8 mouse cellular contexts compared by ENCODE assay signal in the genomic region with DNA sequence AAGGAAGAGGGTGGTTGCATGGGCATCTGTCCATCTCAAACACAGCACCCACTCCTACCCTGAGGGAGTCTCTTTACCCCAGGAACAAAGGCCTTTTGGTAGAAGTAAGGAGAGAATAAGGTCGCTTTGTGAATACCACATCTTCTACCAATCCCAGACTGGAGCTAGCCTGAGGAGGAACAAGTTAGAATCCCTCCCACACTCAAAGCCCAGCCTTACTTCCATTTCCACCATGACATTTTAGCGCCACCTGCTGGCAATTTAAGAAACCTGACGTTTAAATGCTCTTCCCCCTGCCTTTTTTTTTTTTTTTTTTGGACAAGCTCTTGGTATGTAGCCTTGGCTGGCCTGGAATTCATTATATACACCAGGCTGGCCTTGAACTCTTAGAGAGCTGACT. TPM values are rescaled to one million over a fixed set of nuclear protein-coding genes. Genes with fewer than 3 reads are reported as not detected.
DNase-seq lines count a peak whose midpoint lies in the region; ATAC-seq lines count a peak whose summit lies in the region.

No protein-coding gene starts in this region.

- no peaks in the 10 kb centered on the region for H3K36me3 ChIP-seq in kidney, embryonic 15.5 days
- no peaks in the 10 kb centered on the region for H3K36me3 ChIP-seq in liver, embryonic 12.5 days

- WGBS in kidney, embryonic 15.5 days, result 2% methylated on average over 3 of the region's 3 CpGs
- 1% methylated on average over 3 of the region's 3 CpGs for WGBS in liver, embryonic 12.5 days (ENCODE audit: insufficient replicate concordance)

- no peak overlapping the region for H3K27ac ChIP-seq in kidney, embryonic 15.5 days
- no peak overlapping the region for H3K27ac ChIP-seq in liver, embryonic 12.5 days

- peak; percentile 80 for DNase-seq in CD4-positive helper T cell, adult 2 months (ENCODE audit: low read depth, low spot score)
- peak; percentile 69 to 91 for DNase-seq in adrenal gland, adult (ENCODE audit: inconsistent age in 2 of 2, low spot score in 1 of 2)
- peak; percentile 73 for DNase-seq in embryo, embryonic 9.5 days (ENCODE audit: extremely low spot score)
- peak; percentile 78 for DNase-seq in heart, adult 8-10 months (ENCODE audit: low spot score)
- DNase-seq in neural tube, embryonic 10.5 days (ENCODE audit: extremely low spot score, low spot score), result peak; percentile 67
- DNase-seq in telencephalon, adult 2 months (ENCODE audit: low read depth, low spot score), result peak; percentile 94

- no peak overlapping the region for H3K4me2 ChIP-seq in kidney, embryonic 15.5 days
- no peak overlapping the region for H3K4me2 ChIP-seq in liver, embryonic 12.5 days

- ATAC-seq in kidney, embryonic 15.5 days (replicated peaks; ENCODE audit: low FRiP score), result peak; percentile 67
- ATAC-seq in liver, embryonic 12.5 days, result peak; percentile 38; the same call in 1 of the 2 replicates

- no peaks in the 10 kb centered on the region for H3K9me3 ChIP-seq in kidney, embryonic 15.5 days (replicated peaks)
- H3K9me3 ChIP-seq in liver, embryonic 12.5 days (replicated peaks), result no peaks in the 10 kb centered on the region

- no peaks in the 10 kb centered on the region for H3K27me3 ChIP-seq in kidney, embryonic 15.5 days
- H3K27me3 ChIP-seq in liver, embryonic 12.5 days (replicated peaks), result 0 out of 2 replicates have a peak, but pooled peaks cover 7% of the 10 kb centered on the region

- H3K9ac ChIP-seq in kidney, embryonic 15.5 days, result no peak overlapping the region
- no peak overlapping the region for H3K9ac ChIP-seq in liver, embryonic 12.5 days

- H3K4me3 ChIP-seq in kidney, embryonic 15.5 days (replicated peaks), result no peak overlapping the region
- H3K4me3 ChIP-seq in liver, embryonic 12.5 days, result no peak overlapping the region

- H3K4me1 ChIP-seq in kidney, embryonic 15.5 days, result peaks cover 11% of the 10 kb centered on the region
- no peaks in the 10 kb centered on the region for H3K4me1 ChIP-seq in liver, embryonic 12.5 days

RNA-seq across cellular contexts. Expression of a gene that starts 19.4 kb away (rescaled TPM):
- total RNA-seq in heart, adult 8-10 months (2022), result under 1 TPM in 2 of 4 experiments, not detected in 2; 0.09 TPM
- polyA plus RNA-seq in kidney, embryonic 15.5 days (2015; fragmentation: Nextera tagmentation; extraction: Ambion mirVana), result 0.06 and 0.14 TPM in 2 replicates
- polyA plus RNA-seq in liver, embryonic 12.5 days (2016; fragmentation: Nextera tagmentation; extraction: Ambion mirVana), result not detected in 2 replicates

RNA-seq across cellular contexts. Expression of a gene that starts 40.2 kb away (rescaled TPM):
- 10 to 100 TPM; 39.5 to 43.6 (median 41.9) TPM for total RNA-seq in heart, adult 8-10 months (2022)
- polyA plus RNA-seq in kidney, embryonic 15.5 days (2015; fragmentation: Nextera tagmentation; extraction: Ambion mirVana), result 115 and 123 TPM in 2 replicates
- 133 and 141 TPM in 2 replicates for polyA plus RNA-seq in liver, embryonic 12.5 days (2016; fragmentation: Nextera tagmentation; extraction: Ambion mirVana)

RNA-seq across cellular contexts. Expression of a gene that starts 52.6 kb away (rescaled TPM):
- total RNA-seq in heart, adult 8-10 months (2022), result 10 to 100 TPM; 16.1 to 19.6 (median 17.5) TPM
- polyA plus RNA-seq in kidney, embryonic 15.5 days (2015; fragmentation: Nextera tagmentation; extraction: Ambion mirVana), result 90.1 and 94.2 TPM in 2 replicates
- 87.1 and 95.9 TPM in 2 replicates for polyA plus RNA-seq in liver, embryonic 12.5 days (2016; fragmentation: Nextera tagmentation; extraction: Ambion mirVana)

RNA-seq across cellular contexts. Expression of a gene that starts 57.5 kb away (rescaled TPM):
- total RNA-seq in heart, adult 8-10 months (2022), result not detected
- 2.0 and 2.6 TPM in 2 replicates for polyA plus RNA-seq in kidney, embryonic 15.5 days (2015; fragmentation: Nextera tagmentation; extraction: Ambion mirVana)
- 2.1 and 2.3 TPM in 2 replicates for polyA plus RNA-seq in liver, embryonic 12.5 days (2016; fragmentation: Nextera tagmentation; extraction: Ambion mirVana)

RNA-seq across cellular contexts. Expression of a gene that starts 58.2 kb away (rescaled TPM):
- 10 to 100 TPM; 20.9 to 27.3 (median 25.4) TPM for total RNA-seq in heart, adult 8-10 months (2022)
- polyA plus RNA-seq in kidney, embryonic 15.5 days (2015; fragmentation: Nextera tagmentation; extraction: Ambion mirVana), result 132 and 145 TPM in 2 replicates
- 56.2 and 58.4 TPM in 2 replicates for polyA plus RNA-seq in liver, embryonic 12.5 days (2016; fragmentation: Nextera tagmentation; extraction: Ambion mirVana)
